Comparison of ENCODE assay signal across 7 mouse cellular contexts in genomic region chr2:109958692-109959406, GRCm38 (mm10). TPM values are rescaled to one million over a fixed set of nuclear protein-coding genes. Genes with fewer than 3 reads are reported as not detected.
DNase-seq lines count a peak whose midpoint lies in the region; ATAC-seq and TF ChIP-seq lines count a peak whose summit lies in the region.

No protein-coding gene starts in this region.

- H3K27me3 ChIP-seq in kidney, postnatal 0 days (ENCODE audit: insufficient read depth, low read length) = no peaks in the 10 kb centered on the region
- no peaks in the 10 kb centered on the region for H3K27me3 ChIP-seq in CH12.LX (replicated peaks)
- no peaks in the 10 kb centered on the region for H3K27me3 ChIP-seq in intestine, postnatal 0 days (replicated peaks; ENCODE audit: control insufficient read depth, insufficient read depth, low read length)

- H3K9ac ChIP-seq in kidney, postnatal 0 days (ENCODE audit: low read depth, low read length) = no peak overlapping the region
- H3K9ac ChIP-seq in CH12.LX (ENCODE audit: insufficient read depth, low read depth) = no peak overlapping the region
- no peak overlapping the region for H3K9ac ChIP-seq in intestine, postnatal 0 days (ENCODE audit: low read depth, low read length)

- peak overlapping the region; percentile 33; the same call in 1 of the 2 replicates for H3K27ac ChIP-seq in kidney, postnatal 0 days
- no peak overlapping the region for H3K27ac ChIP-seq in CH12.LX (ENCODE audit: insufficient read depth, low read depth)
- H3K27ac ChIP-seq in intestine, postnatal 0 days (ENCODE audit: low read depth, low read length) = peak overlapping the region; percentile 55

- no peak for TF ChIP-seq RAD21 in CH12.LX (IDR thresholded peaks at IDR 0.05; ENCODE audit: low read depth, low read length)

- H3K9me3 ChIP-seq in kidney, postnatal 0 days (replicated peaks; ENCODE audit: low read length) = no peaks in the 10 kb centered on the region
- H3K9me3 ChIP-seq in CH12.LX (replicated peaks; ENCODE audit: low read length) = no peaks in the 10 kb centered on the region
- H3K9me3 ChIP-seq in intestine, postnatal 0 days (ENCODE audit: control insufficient read depth) = no peaks in the 10 kb centered on the region

- ATAC-seq in kidney, postnatal 0 days (replicated peaks; ENCODE audit: low FRiP score, low read depth) = no peak
- ATAC-seq in intestine, postnatal 0 days = peak; percentile 69; the same call in 1 of the 2 replicates
- ATAC-seq in activated CD4-positive, CD25-positive, alpha-beta regulatory T cell, adult 4 months = no peak

- TF ChIP-seq POLR2A in CH12.LX (IDR thresholded peaks at IDR 0.05; ENCODE audit: low read depth, low read length) = no peak

- WGBS in kidney, postnatal 0 days = 56% methylated on average over 4 of the region's 4 CpGs
- 36% methylated on average over 4 of the region's 4 CpGs for WGBS in intestine, postnatal 0 days

- no peaks in the 10 kb centered on the region for H3K36me3 ChIP-seq in kidney, postnatal 0 days (ENCODE audit: insufficient read depth, low read length)
- H3K36me3 ChIP-seq in CH12.LX (replicated peaks in 1 of 2; ENCODE audit: control insufficient read depth in 1 of 2, insufficient read depth in 1 of 2, low read length in 1 of 2) = no peaks in the 10 kb centered on the region
- no peaks in the 10 kb centered on the region for H3K36me3 ChIP-seq in intestine, postnatal 0 days (ENCODE audit: control insufficient read depth, insufficient read depth)

- no peak; the same call in 1 of the 2 replicates for TF ChIP-seq EP300 in CH12.LX (IDR thresholded peaks at IDR 0.05; ENCODE audit: low read length)

- H3K79me2 ChIP-seq in CH12.LX (replicated peaks; ENCODE audit: control insufficient read depth, extremely low read depth, insufficient read depth, poor library complexity, severe bottlenecking) = no peaks in the 10 kb centered on the region

- peaks cover 9% of the 10 kb centered on the region; the same call in 1 of the 2 replicates for H3K4me1 ChIP-seq in kidney, postnatal 0 days (replicated peaks; ENCODE audit: insufficient read depth, low read length)
- peaks cover 7 to 34% of the 10 kb centered on the region in 2 experiments; a peak in 3 of 4 replicates for H3K4me1 ChIP-seq in CH12.LX (ENCODE audit: control insufficient read depth in 1 of 2, insufficient read depth in 2 of 2)
- peaks cover 8% of the 10 kb centered on the region for H3K4me1 ChIP-seq in intestine, postnatal 0 days (replicated peaks; ENCODE audit: control insufficient read depth, insufficient read depth, low read length)

- TF ChIP-seq CTCF in kidney, postnatal 0 days (IDR thresholded peaks at IDR 0.05; ENCODE audit: low read depth) = no peak
- no peak for TF ChIP-seq CTCF in CH12.LX (conservative IDR thresholded peaks at IDR 0.05 in 1 of 2, IDR thresholded peaks at IDR 0.05 in 1 of 2; ENCODE audit: low read depth in 2 of 2, low read length in 2 of 2)
- no peak for TF ChIP-seq CTCF in intestine, postnatal 0 days (IDR thresholded peaks at IDR 0.05; ENCODE audit: low read depth)

- H3K4me3 ChIP-seq in kidney, postnatal 0 days (replicated peaks; ENCODE audit: low read depth, low read length) = no peak overlapping the region
- H3K4me3 ChIP-seq in CH12.LX (replicated peaks in 1 of 3; ENCODE audit: low read depth in 2 of 3, low read length in 2 of 3, poor library complexity in 1 of 3) = no peak overlapping the region
- H3K4me3 ChIP-seq in intestine, postnatal 0 days (ENCODE audit: low read depth, low read length) = no peak overlapping the region

- no peak overlapping the region for H3K4me2 ChIP-seq in kidney, postnatal 0 days (ENCODE audit: low read length)
- H3K4me2 ChIP-seq in CH12.LX (ENCODE audit: insufficient read depth, low read depth, poor library complexity, severe bottlenecking) = peak overlapping the region; percentile 94
- peak overlapping the region; percentile 6; the same call in 1 of the 2 replicates for H3K4me2 ChIP-seq in intestine, postnatal 0 days (replicated peaks; ENCODE audit: low read depth)

- in situ Hi-C loops in CH12.LX (cut with MboI; ENCODE audit: low pct_ligation_motif_present, low pct_unique_long_range_greater_than_20kb, low sequenced_read_pairs) = no loop called here

- no peak for DNase-seq in kidney, postnatal 0 days (ENCODE audit: low spot score)
- DNase-seq in kidney, adult 18-20 months = no peak
- DNase-seq in CH12.LX (ENCODE audit: extremely low read depth) (peak; percentile 49), adipocyte (ENCODE audit: low spot score) (peak; percentile 88)
- no peak for DNase-seq in layer of hippocampus, adult 18-20 months (ENCODE audit: low spot score in 2 of 2)

- dilution Hi-C loops in CH12.LX (cut with MboI; ENCODE audit: extremely low pct_ligation_motif_present, extremely low pct_unique_long_range_greater_than_20kb, low sequenced_read_pairs) = no loop called here

TF ChIP-seq in CH12.LX, 34 proteins besides CTCF, POLR2A, EP300 and RAD21:
- no peak for TF ChIP-seq USF1 (IDR thresholded peaks at IDR 0.05; ENCODE audit: low read depth, low read length)
- no peak for TF ChIP-seq MYC (IDR thresholded peaks at IDR 0.05; ENCODE audit: low read depth, low read length)
- TF ChIP-seq JUND (conservative IDR thresholded peaks at IDR 0.05; ENCODE audit: low read depth, low read length) = no peak
- TF ChIP-seq NRF1 (IDR thresholded peaks at IDR 0.05; ENCODE audit: low read depth, low read length) = no peak
- no peak for TF ChIP-seq HCFC1 (IDR thresholded peaks at IDR 0.05; ENCODE audit: low read depth, low read length)
- TF ChIP-seq ZMIZ1 (IDR thresholded peaks at IDR 0.05; ENCODE audit: low read depth, low read length) = no peak
TF ChIP-seq in CH12.LX: peak in this region for 0.

RNA-seq across cellular contexts. Expression of gene Lgr4, which starts 41.4 kb away (rescaled TPM):
- 43.8 and 47.8 TPM in 2 replicates for polyA plus RNA-seq in kidney, postnatal 0 days (2015; fragmentation: Nextera tagmentation; extraction: Ambion mirVana)
- total RNA-seq in CH12.LX (2012; rRNA removed) (5.0 and 6.1 TPM in 2 replicates), CH12.LX (2014; rRNA removed) (10.0 and 11.4 TPM in 2 replicates)
- polyA plus RNA-seq in CH12.LX (2012; ENCODE audit: insufficient read length, low read depth) = 5.3 and 6.9 TPM in 2 replicates
- polyA plus RNA-seq in intestine, postnatal 0 days (2015; fragmentation: Nextera tagmentation; extraction: Ambion mirVana) = 15.0 and 15.9 TPM in 2 replicates
- under 1 TPM in 1 of 2 experiments, not detected in 1; 0.42 TPM for polyA plus RNA-seq in activated CD4-positive, CD25-positive, alpha-beta regulatory T cell, adult 4 months (2017; shearing (Covaris generic))
- 10 to 100 TPM; 27.9 to 31.8 TPM for total RNA-seq in layer of hippocampus, adult 18-20 months (2021)

RNA-seq across cellular contexts. Expression of gene Ccdc34, which starts 58.8 kb away (rescaled TPM):
- 42.7 and 45.1 TPM in 2 replicates for polyA plus RNA-seq in kidney, postnatal 0 days (2015; fragmentation: Nextera tagmentation; extraction: Ambion mirVana)
- 15.5 and 17.2 TPM in 2 replicates for total RNA-seq in CH12.LX (2012; rRNA removed)
- 22.4 and 25.6 TPM in 2 replicates for total RNA-seq in CH12.LX (2014; rRNA removed)
- 42.6 and 44.6 TPM in 2 replicates for polyA plus RNA-seq in CH12.LX (2012; ENCODE audit: insufficient read length, low read depth)
- 25.3 TPM in 2 replicates for polyA plus RNA-seq in intestine, postnatal 0 days (2015; fragmentation: Nextera tagmentation; extraction: Ambion mirVana)
- polyA plus RNA-seq in activated CD4-positive, CD25-positive, alpha-beta regulatory T cell, adult 4 months (2017; shearing (Covaris generic)) = 1 to 10 TPM; 8.5 to 9.7 TPM
- 10 to 100 TPM; 14.1 to 15.3 TPM for total RNA-seq in layer of hippocampus, adult 18-20 months (2021)

Comparison
In these comparisons a context has a peak if more than half of its experiments do, and no peak if none do; other contexts are left out.
1. DNase-seq: peak in CH12.LX (single experiment) and adipocyte (single experiment); none in kidney, postnatal 0 days (single experiment), kidney, adult 18-20 months (single experiment) and layer of hippocampus, adult 18-20 months (0 of 2).